Mouse (Mus musculus): ENCODE measurements around the gene Fam151b. TPM values are rescaled to one million over a fixed set of nuclear protein-coding genes. Genes with fewer than 3 reads are reported as not detected.
A peak's percentile ranks its signal among the peaks of the same experiment; 100 is the strongest.

Fam151b gene
- total RNA-seq, 1 experiment = 1.2 TPM

GRCm38 (mm10) chr13:92427351-92427855, 56.4 kb downstream of the Fam151b start:
- no peaks in the 10 kb centered on the region for H3K9me3 ChIP-seq (ENCODE audit: control insufficient read depth, insufficient read depth, low read depth, low read length)
- H3K4me1 ChIP-seq (ENCODE audit: control insufficient read depth in 2 of 2, insufficient read depth in 2 of 2, low read length in 2 of 2, poor library complexity in 1 of 2) = peaks cover 0 to 4% of the 10 kb centered on the region in 2 experiments; a peak in 2 of 4 replicates
- H3K9ac ChIP-seq (ENCODE audit: insufficient read depth, low read depth, low read length, poor library complexity, severe bottlenecking) = no peak overlapping the region
- DNase-seq (ENCODE audit: low read depth, low spot score) = no peak
- H3K4me3 ChIP-seq (ENCODE audit: insufficient read depth in 1 of 2, low read depth in 1 of 2, low read length in 2 of 2, poor library complexity in 1 of 2, severe bottlenecking in 1 of 2) = peak overlapping the region in 1 of 2 experiments; percentile 73; a peak in 1 of 4 replicates
- no peak overlapping the region for H3K27ac ChIP-seq (ENCODE audit: insufficient read depth, low read depth, low read length, poor library complexity, severe bottlenecking)
- H3K36me3 ChIP-seq (ENCODE audit: control insufficient read depth, insufficient read depth, low read length, poor library complexity, severe bottlenecking) = no peaks in the 10 kb centered on the region
- TF ChIP-seq ZC3H11A (IDR thresholded peaks at IDR 0.05; ENCODE audit: borderline replicate concordance, low read depth, low read length) (no peak), CHD2 (IDR thresholded peaks at IDR 0.05; ENCODE audit: low read depth, low read length) (no peak), HCFC1 (IDR thresholded peaks at IDR 0.05; ENCODE audit: borderline replicate concordance, insufficient read depth, low read length) (no peak), MAFK (IDR thresholded peaks at IDR 0.05; ENCODE audit: insufficient read depth, low read depth, low read length) (no peak), ZNF384 (IDR thresholded peaks at IDR 0.05; ENCODE audit: low read depth, low read length) (no peak)
- in situ Hi-C loops (cut with MboI; ENCODE audit: low sequenced_read_pairs in 2 of 2, unreplicated experiment in 2 of 2) = no loop called here

GRCm38 (mm10) chr13:92426294-92427051, 57.3 kb downstream of the Fam151b start:
- H3K27ac ChIP-seq (ENCODE audit: insufficient read depth, low read depth, low read length, poor library complexity, severe bottlenecking) = no peak overlapping the region
- DNase-seq (ENCODE audit: low read depth, low spot score) = no peak
- peaks cover 0 to 4% of the 10 kb centered on the region in 2 experiments; a peak in 2 of 4 replicates for H3K4me1 ChIP-seq (ENCODE audit: control insufficient read depth in 2 of 2, insufficient read depth in 2 of 2, low read length in 2 of 2, poor library complexity in 1 of 2)
- in situ Hi-C loops (cut with MboI; ENCODE audit: low sequenced_read_pairs in 2 of 2, unreplicated experiment in 2 of 2) = no loop called here
- peak overlapping the region; percentile 72 to 73 for H3K4me3 ChIP-seq (ENCODE audit: insufficient read depth in 1 of 2, low read depth in 1 of 2, low read length in 2 of 2, poor library complexity in 1 of 2, severe bottlenecking in 1 of 2)
- peak overlapping the region; percentile 60 for H3K9ac ChIP-seq (ENCODE audit: insufficient read depth, low read depth, low read length, poor library complexity, severe bottlenecking)
- H3K36me3 ChIP-seq (ENCODE audit: control insufficient read depth, insufficient read depth, low read length, poor library complexity, severe bottlenecking) = no peaks in the 10 kb centered on the region
- TF ChIP-seq MAFK (IDR thresholded peaks at IDR 0.05; ENCODE audit: insufficient read depth, low read depth, low read length) (no peak), ZC3H11A (IDR thresholded peaks at IDR 0.05; ENCODE audit: borderline replicate concordance, low read depth, low read length) (no peak), HCFC1 (IDR thresholded peaks at IDR 0.05; ENCODE audit: borderline replicate concordance, insufficient read depth, low read length) (no peak), ZNF384 (IDR thresholded peaks at IDR 0.05; ENCODE audit: low read depth, low read length) (no peak), CHD2 (IDR thresholded peaks at IDR 0.05; ENCODE audit: low read depth, low read length) (no peak)
- H3K9me3 ChIP-seq (ENCODE audit: control insufficient read depth, insufficient read depth, low read depth, low read length) = no peaks in the 10 kb centered on the region

GRCm38 (mm10) chr13:92425758-92426264, 58.0 kb downstream of the Fam151b start, which contains the start of gene Ankrd34b:
Gene Ankrd34b (plus strand): TSS chr13:92425896.
- H3K36me3 ChIP-seq (ENCODE audit: control insufficient read depth, insufficient read depth, low read length, poor library complexity, severe bottlenecking) = no peaks in the 10 kb centered on the region
- peak; percentile 75 for DNase-seq (ENCODE audit: low read depth, low spot score)
- TF ChIP-seq ZC3H11A (IDR thresholded peaks at IDR 0.05; ENCODE audit: borderline replicate concordance, low read depth, low read length) (no peak), HCFC1 (IDR thresholded peaks at IDR 0.05; ENCODE audit: borderline replicate concordance, insufficient read depth, low read length) (peak; percentile 5; the same call in 1 of the 2 replicates), CHD2 (IDR thresholded peaks at IDR 0.05; ENCODE audit: low read depth, low read length) (no peak)
- H3K4me3 ChIP-seq (ENCODE audit: insufficient read depth in 1 of 2, low read depth in 1 of 2, low read length in 2 of 2, poor library complexity in 1 of 2, severe bottlenecking in 1 of 2) = peak within 1 kb of the TSS; percentile 72 to 73
- in situ Hi-C loops (cut with MboI; ENCODE audit: low sequenced_read_pairs in 2 of 2, unreplicated experiment in 2 of 2) = no loop called here
- H3K4me1 ChIP-seq (ENCODE audit: control insufficient read depth in 2 of 2, insufficient read depth in 2 of 2, low read length in 2 of 2, poor library complexity in 1 of 2) = peaks cover 0 to 4% of the 10 kb centered on the region in 2 experiments; a peak in 2 of 4 replicates
- H3K9ac ChIP-seq (ENCODE audit: insufficient read depth, low read depth, low read length, poor library complexity, severe bottlenecking) = peak within 1 kb of the TSS; percentile 60
- H3K9me3 ChIP-seq (ENCODE audit: control insufficient read depth, insufficient read depth, low read depth, low read length) = no peaks in the 10 kb centered on the region
- H3K27ac ChIP-seq (ENCODE audit: insufficient read depth, low read depth, low read length, poor library complexity, severe bottlenecking) = no peak within 1 kb of the TSS

GRCm38 (mm10) chr13:92423711-92424110, 60.1 kb downstream of the Fam151b start:
- Histone ChIP-seq H3K9me3 (ENCODE audit: control insufficient read depth, insufficient read depth, low read depth, low read length) (no peaks in the 10 kb centered on the region), H3K9ac (ENCODE audit: insufficient read depth, low read depth, low read length, poor library complexity, severe bottlenecking) (no peak overlapping the region), H3K4me1 (ENCODE audit: control insufficient read depth in 2 of 2, insufficient read depth in 2 of 2, low read length in 2 of 2, poor library complexity in 1 of 2) (peaks cover 0 to 4% of the 10 kb centered on the region in 2 experiments; a peak in 2 of 4 replicates), H3K4me3 (ENCODE audit: insufficient read depth in 1 of 2, low read depth in 1 of 2, low read length in 2 of 2, poor library complexity in 1 of 2, severe bottlenecking in 1 of 2) (no peak overlapping the region), H3K27ac (ENCODE audit: insufficient read depth, low read depth, low read length, poor library complexity, severe bottlenecking) (no peak overlapping the region), H3K36me3 (ENCODE audit: control insufficient read depth, insufficient read depth, low read length, poor library complexity, severe bottlenecking) (no peaks in the 10 kb centered on the region)
- TF ChIP-seq HCFC1 (IDR thresholded peaks at IDR 0.05; ENCODE audit: borderline replicate concordance, insufficient read depth, low read length) (no peak), CHD2 (IDR thresholded peaks at IDR 0.05; ENCODE audit: low read depth, low read length) (no peak), MAFK (IDR thresholded peaks at IDR 0.05; ENCODE audit: insufficient read depth, low read depth, low read length) (no peak), ZNF384 (IDR thresholded peaks at IDR 0.05; ENCODE audit: low read depth, low read length) (no peak), ZC3H11A (IDR thresholded peaks at IDR 0.05; ENCODE audit: borderline replicate concordance, low read depth, low read length) (no peak)
- DNase-seq (ENCODE audit: low read depth, low spot score) = no peak
- in situ Hi-C loops (cut with MboI; ENCODE audit: low sequenced_read_pairs in 2 of 2, unreplicated experiment in 2 of 2) = no loop called here
